Mouse (Mus musculus): ENCODE measurements at regions not wholly inside any gene's neighbourhood (a gene's known extent, or its start where the extent isn't known, plus 50 kb on each side); places are given as distances from the start of the nearest gene placed in this dataset.

DNA sequence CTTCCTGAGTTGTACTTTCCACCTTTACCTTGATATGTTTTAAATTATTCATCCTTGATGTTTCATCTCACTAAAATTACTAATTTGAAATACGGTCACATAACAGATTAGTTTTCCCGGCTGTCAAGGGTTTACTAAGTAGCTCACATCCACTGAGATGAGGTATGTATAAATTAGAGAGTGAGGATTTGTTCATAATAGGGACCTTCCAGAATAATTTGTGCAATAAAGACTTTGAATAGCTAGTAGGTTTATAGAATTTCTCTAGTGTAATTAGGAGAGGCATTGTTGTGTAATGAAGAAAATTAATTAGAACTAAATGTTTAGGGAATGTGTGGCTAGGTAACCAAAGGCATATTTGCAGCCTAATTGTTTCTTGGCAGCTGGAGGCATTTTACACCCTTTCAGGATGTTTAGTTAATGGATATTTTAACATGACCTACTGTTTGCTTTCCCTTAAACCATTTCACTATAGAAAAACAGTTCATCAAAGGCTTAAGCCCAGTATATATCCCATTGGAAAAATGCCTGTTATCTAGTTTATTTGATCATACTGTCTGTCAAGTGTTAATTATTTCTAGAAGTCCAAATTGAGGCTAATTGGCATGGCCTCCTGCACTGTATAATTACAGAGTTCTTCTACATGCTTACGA is 70.8 kb downstream of the Mat2b start:
- H3K4me2 ChIP-seq (ENCODE audit: low read depth, low read length): no peak overlapping the region
- H3K27me3 ChIP-seq (ENCODE audit: insufficient read depth, low read length): no peaks in the 10 kb centered on the region
- H3K4me1 ChIP-seq (ENCODE audit: insufficient read depth): no peaks in the 10 kb centered on the region
- WGBS (ENCODE audit: insufficient replicate concordance): 75% methylated on average over 3 of the region's 3 CpGs
- TF ChIP-seq CTCF (IDR thresholded peaks at IDR 0.05; ENCODE audit: low read depth): no peak
- TF ChIP-seq EP300 (IDR thresholded peaks at IDR 0.05; ENCODE audit: low read depth): no peak
- H3K27ac ChIP-seq (ENCODE audit: low read depth): no peak overlapping the region
- no peaks in the 10 kb centered on the region for H3K36me3 ChIP-seq (replicated peaks; ENCODE audit: insufficient read depth, low read length)
- DNase-seq (no peak), ATAC-seq (no peak)
- no peak overlapping the region for H3K4me3 ChIP-seq (ENCODE audit: low read depth, low read length)
- H3K9ac ChIP-seq (replicated peaks): no peak overlapping the region
- H3K9me3 ChIP-seq (ENCODE audit: low read length): no peaks in the 10 kb centered on the region

DNA sequence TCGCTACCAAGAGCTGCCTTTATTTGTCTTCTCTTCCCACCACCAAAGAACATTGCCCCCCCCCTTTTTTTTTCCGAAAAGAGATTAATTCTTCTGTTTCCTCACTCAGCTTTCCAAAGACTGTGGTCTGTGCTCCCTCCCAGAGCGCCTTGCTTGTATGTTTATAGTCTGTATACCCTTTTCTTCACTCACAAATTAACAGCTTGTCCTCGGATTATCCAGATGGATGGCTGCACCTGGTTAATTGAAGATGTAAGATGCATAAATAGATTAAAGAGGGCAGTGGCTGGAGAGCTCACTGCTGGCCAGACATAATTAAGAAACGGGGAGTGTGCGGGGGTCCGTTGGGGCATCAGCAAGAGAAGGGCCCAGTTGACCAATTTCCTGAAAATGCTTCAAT is 75.0 kb downstream of the Mat2b start:
- Histone ChIP-seq H3K36me3 (replicated peaks; ENCODE audit: insufficient read depth, low read length) (no peaks in the 10 kb centered on the region), H3K9ac (replicated peaks) (no peak overlapping the region), H3K27ac (ENCODE audit: low read depth) (no peak overlapping the region), H3K4me1 (ENCODE audit: insufficient read depth) (no peaks in the 10 kb centered on the region), H3K4me3 (ENCODE audit: low read depth, low read length) (no peak overlapping the region), H3K9me3 (ENCODE audit: low read length) (no peaks in the 10 kb centered on the region), H3K4me2 (ENCODE audit: low read depth, low read length) (no peak overlapping the region), H3K27me3 (ENCODE audit: insufficient read depth, low read length) (no peaks in the 10 kb centered on the region)
- ATAC-seq (no peak), DNase-seq (no peak)
- TF ChIP-seq EP300 (IDR thresholded peaks at IDR 0.05; ENCODE audit: low read depth) (no peak), CTCF (IDR thresholded peaks at IDR 0.05; ENCODE audit: low read depth) (no peak)
- 75% methylated on average over 7 of the region's 7 CpGs for WGBS (ENCODE audit: insufficient replicate concordance)

- no peak overlapping the region for H3K27ac ChIP-seq (ENCODE audit: low read depth)
- no peaks in the 10 kb centered on the region for H3K36me3 ChIP-seq (replicated peaks; ENCODE audit: insufficient read depth, low read length)
- no peak for DNase-seq
- H3K4me2 ChIP-seq (ENCODE audit: low read depth, low read length): no peak overlapping the region
- H3K9ac ChIP-seq (replicated peaks): no peak overlapping the region
- no peak overlapping the region for H3K4me3 ChIP-seq (ENCODE audit: low read depth, low read length)
- WGBS (ENCODE audit: insufficient replicate concordance): 81% methylated on average over 9 of the region's 9 CpGs
- no peaks in the 10 kb centered on the region for H3K27me3 ChIP-seq (ENCODE audit: insufficient read depth, low read length)
- no peak for ATAC-seq
- TF ChIP-seq EP300 (IDR thresholded peaks at IDR 0.05; ENCODE audit: low read depth) (no peak), CTCF (IDR thresholded peaks at IDR 0.05; ENCODE audit: low read depth) (no peak)
- peaks cover 4% of the 10 kb centered on the region; the same call in 1 of the 2 replicates for H3K4me1 ChIP-seq (ENCODE audit: insufficient read depth)
- H3K9me3 ChIP-seq (ENCODE audit: low read length): no peaks in the 10 kb centered on the region
Observed at GRCm38 (mm10) chr11:40603008-40603407, 92.0 kb downstream of the Mat2b start.

GRCm38 (mm10) chr11:40601572-40601909 is 93.5 kb downstream of the Mat2b start:
- Histone ChIP-seq H3K9ac (replicated peaks) (no peak overlapping the region), H3K4me3 (ENCODE audit: low read depth, low read length) (no peak overlapping the region), H3K27ac (ENCODE audit: low read depth) (no peak overlapping the region), H3K9me3 (ENCODE audit: low read length) (no peaks in the 10 kb centered on the region), H3K36me3 (replicated peaks; ENCODE audit: insufficient read depth, low read length) (no peaks in the 10 kb centered on the region), H3K4me2 (ENCODE audit: low read depth, low read length) (no peak overlapping the region), H3K27me3 (ENCODE audit: insufficient read depth, low read length) (no peaks in the 10 kb centered on the region), H3K4me1 (ENCODE audit: insufficient read depth) (peaks cover 4% of the 10 kb centered on the region; the same call in 1 of the 2 replicates)
- peak; percentile 75 for TF ChIP-seq CTCF (IDR thresholded peaks at IDR 0.05; ENCODE audit: low read depth)
- TF ChIP-seq EP300 (IDR thresholded peaks at IDR 0.05; ENCODE audit: low read depth): no peak
- 0% methylated on average over 1 of the region's 1 CpGs for WGBS (ENCODE audit: insufficient replicate concordance)
- no peak for ATAC-seq
- no peak for DNase-seq

DNA sequence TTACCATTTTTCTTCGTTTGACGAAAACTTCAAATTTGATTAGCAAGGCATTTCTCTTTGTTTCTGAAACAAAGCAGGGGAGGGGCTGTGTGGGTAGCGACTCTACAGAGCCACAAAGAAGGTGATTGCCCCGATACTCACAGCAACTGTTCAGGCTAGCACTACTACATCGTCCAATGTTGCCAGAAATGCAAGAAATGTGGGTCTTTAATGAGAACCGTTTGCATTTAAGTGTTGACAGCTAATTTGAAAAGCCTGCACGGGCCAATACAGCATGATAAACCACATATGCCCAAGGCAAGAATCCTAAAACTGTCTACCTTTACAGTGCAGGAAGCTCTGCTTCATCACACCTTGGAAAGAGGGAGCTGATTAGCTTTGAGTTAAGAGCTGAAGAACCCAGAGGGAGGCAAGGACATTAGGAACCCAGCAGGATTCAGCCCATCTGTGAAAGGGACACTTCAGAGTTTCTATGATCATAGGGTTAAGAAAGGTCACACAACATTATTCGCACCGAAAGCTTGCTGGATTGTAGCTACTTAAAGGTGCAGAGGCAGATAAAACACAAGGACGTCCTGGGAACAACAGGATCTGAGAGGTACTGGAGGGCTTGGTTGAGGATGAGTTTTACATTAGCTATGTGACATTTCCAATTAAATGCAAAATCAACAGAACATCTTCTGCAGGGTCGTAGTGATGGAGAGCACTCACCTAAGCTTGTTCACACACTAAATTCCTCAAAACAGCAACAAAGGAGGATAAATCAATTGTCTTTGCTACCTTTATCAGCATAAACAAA is 94.0 kb downstream of the Mat2b start:
- Histone ChIP-seq H3K4me3 (ENCODE audit: low read depth, low read length) (no peak overlapping the region), H3K36me3 (replicated peaks; ENCODE audit: insufficient read depth, low read length) (no peaks in the 10 kb centered on the region), H3K9ac (replicated peaks) (no peak overlapping the region), H3K9me3 (ENCODE audit: low read length) (no peaks in the 10 kb centered on the region), H3K4me1 (ENCODE audit: insufficient read depth) (peaks cover 4% of the 10 kb centered on the region; the same call in 1 of the 2 replicates), H3K4me2 (ENCODE audit: low read depth, low read length) (no peak overlapping the region), H3K27me3 (ENCODE audit: insufficient read depth, low read length) (no peaks in the 10 kb centered on the region), H3K27ac (ENCODE audit: low read depth) (no peak overlapping the region)
- TF ChIP-seq EP300 (IDR thresholded peaks at IDR 0.05; ENCODE audit: low read depth): no peak
- TF ChIP-seq CTCF (IDR thresholded peaks at IDR 0.05; ENCODE audit: low read depth): no peak
- DNase-seq (no peak), ATAC-seq (no peak)
- 19% methylated on average over 11 of the region's 11 CpGs for WGBS (ENCODE audit: insufficient replicate concordance)

DNA sequence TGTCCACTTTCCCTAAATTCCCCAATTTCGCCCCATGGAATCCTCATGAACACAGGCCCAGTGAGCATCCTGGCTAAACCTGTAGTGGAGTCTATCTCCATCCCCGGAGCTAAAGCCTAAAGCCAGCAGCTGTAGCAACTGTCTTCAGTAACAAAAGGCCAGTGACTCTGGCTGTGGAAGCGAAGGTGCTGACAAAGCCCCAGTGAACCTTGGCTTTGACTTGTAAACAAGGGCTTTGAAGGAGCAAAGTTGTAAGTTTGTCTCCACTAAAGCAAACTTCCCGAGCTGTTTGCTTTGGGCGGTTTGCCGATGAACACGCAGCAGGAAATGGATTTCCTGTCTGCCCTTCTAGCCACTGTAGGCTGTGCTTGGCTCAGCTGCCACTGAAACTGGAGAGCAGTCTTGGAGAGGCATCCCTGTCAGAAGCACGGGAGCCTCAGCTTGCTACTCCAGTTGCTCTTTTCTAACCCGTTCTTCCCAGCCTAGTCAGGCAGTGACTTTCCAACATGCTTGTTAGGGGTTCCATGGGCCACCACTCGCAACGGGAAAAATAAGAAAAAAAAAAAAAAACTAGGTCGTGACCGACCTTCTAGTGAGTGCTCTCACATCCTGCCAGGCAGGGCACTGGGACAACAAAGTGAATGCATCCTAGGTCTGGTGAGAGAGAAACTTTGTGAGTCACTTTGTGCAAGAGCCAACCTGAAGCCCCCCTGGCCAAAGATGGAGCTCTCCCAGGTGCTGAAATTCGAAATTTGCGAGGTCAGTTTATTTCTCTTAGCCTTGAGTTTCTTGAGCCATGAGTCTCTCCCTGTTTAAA is 94.8 kb downstream of the Mat2b start:
- Histone ChIP-seq H3K9me3 (ENCODE audit: low read length) (no peaks in the 10 kb centered on the region), H3K9ac (replicated peaks) (no peak overlapping the region), H3K27ac (ENCODE audit: low read depth) (no peak overlapping the region), H3K27me3 (ENCODE audit: insufficient read depth, low read length) (no peaks in the 10 kb centered on the region), H3K4me1 (ENCODE audit: insufficient read depth) (peaks cover 4% of the 10 kb centered on the region; the same call in 1 of the 2 replicates), H3K4me3 (ENCODE audit: low read depth, low read length) (no peak overlapping the region), H3K4me2 (ENCODE audit: low read depth, low read length) (peak overlapping the region; percentile 31; the same call in 1 of the 2 replicates), H3K36me3 (replicated peaks; ENCODE audit: insufficient read depth, low read length) (no peaks in the 10 kb centered on the region)
- DNase-seq (peak; percentile 13), ATAC-seq (no peak)
- 5% methylated on average over 15 of the region's 15 CpGs for WGBS (ENCODE audit: insufficient replicate concordance)
- TF ChIP-seq CTCF (IDR thresholded peaks at IDR 0.05; ENCODE audit: low read depth) (no peak), EP300 (IDR thresholded peaks at IDR 0.05; ENCODE audit: low read depth) (no peak)
